In the genomic region with DNA sequence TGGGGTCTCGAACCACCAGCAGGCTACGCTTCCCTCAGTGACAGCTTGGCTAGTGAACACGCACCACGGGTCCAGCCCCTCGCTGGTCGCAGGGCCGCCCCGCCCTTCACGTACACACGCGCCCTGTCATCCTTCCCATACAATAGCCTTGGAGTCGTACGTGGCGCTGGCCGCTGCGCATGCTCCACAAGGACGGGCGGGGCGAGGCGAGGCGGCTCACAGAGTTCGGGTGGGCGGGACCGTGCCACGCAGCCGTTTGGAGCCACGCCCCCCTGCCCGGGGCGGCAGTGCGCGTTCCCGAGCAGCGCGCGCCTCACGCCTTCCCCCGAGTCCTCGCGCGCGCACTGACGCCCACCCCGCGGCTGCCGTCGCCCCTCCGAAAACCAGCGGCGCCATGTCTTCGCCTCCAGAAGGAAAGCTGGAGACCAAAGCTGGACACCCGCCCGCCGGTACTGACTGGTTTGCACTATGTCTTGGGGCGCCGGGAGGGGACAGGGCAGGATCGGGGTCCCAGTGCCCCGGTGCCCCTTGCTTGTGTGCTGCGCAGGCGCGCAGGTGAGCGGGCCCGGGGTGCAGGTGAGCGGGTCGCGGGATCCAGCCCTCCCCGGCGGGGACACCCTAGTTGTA, we compare ENCODE assay signal across 8 mouse cellular contexts. TPM values are rescaled to one million over a fixed set of nuclear protein-coding genes. Genes with fewer than 3 reads are reported as not detected.
DNase-seq lines count a peak whose midpoint lies in the region; ATAC-seq lines count a peak whose summit lies in the region.

Dap (plus strand) TSS at position 180 of the 627 bp plus-strand sequence.

- H3K27me3 ChIP-seq in hindbrain, embryonic 15.5 days: no peaks in the 10 kb centered on the region

- H3K4me1 ChIP-seq in hindbrain, embryonic 15.5 days (replicated peaks): peaks cover 14% of the 10 kb centered on the region

- ATAC-seq in hindbrain, embryonic 15.5 days (ENCODE audit: low FRiP score, low read depth): peak; percentile 99

- DNase-seq in T-cell, adult 2 months (ENCODE audit: low spot score): peak; percentile 92
- peak; percentile 94 to 97 for DNase-seq in cerebellum, postnatal 36 days
- DNase-seq in frontal cortex, postnatal 36 days (ENCODE audit: low spot score in 2 of 2): peak; percentile 97 to 98
- DNase-seq in left cerebral cortex, adult 11 months (ENCODE audit: low spot score): peak; percentile 94
- DNase-seq in lung, postnatal 4 days: peak; percentile 98
- peak; percentile 91 for DNase-seq in retina, postnatal 7 days (ENCODE audit: low read depth, low spot score)
- peak; percentile 96 for DNase-seq in urinary bladder, adult 2 months (ENCODE audit: low spot score)

- no peaks in the 10 kb centered on the region for H3K36me3 ChIP-seq in hindbrain, embryonic 15.5 days

- peak within 1 kb of the TSS; percentile 72 for H3K9ac ChIP-seq in hindbrain, embryonic 15.5 days

- H3K9me3 ChIP-seq in hindbrain, embryonic 15.5 days: no peaks in the 10 kb centered on the region

- peak within 1 kb of the TSS; percentile 68 for H3K4me3 ChIP-seq in hindbrain, embryonic 15.5 days

- WGBS in hindbrain, embryonic 15.5 days: under 1% methylated on average over 65 of the region's 67 CpGs

- peak within 1 kb of the TSS; percentile 84 for H3K27ac ChIP-seq in hindbrain, embryonic 15.5 days (replicated peaks)

- peak within 1 kb of the TSS; percentile 69 for H3K4me2 ChIP-seq in hindbrain, embryonic 15.5 days

RNA-seq across cellular contexts. Expression of gene Dap, which starts in this region (rescaled TPM):
- 26.7 and 30.4 TPM in 2 replicates for polyA plus RNA-seq in hindbrain, embryonic 15.5 days (2015; fragmentation: Nextera tagmentation; extraction: Ambion mirVana)
- 210 and 243 TPM in 2 replicates for polyA plus RNA-seq in urinary bladder, adult 2 months (2012; rRNA removed)

Comparison
In these comparisons a context has a peak if more than half of its experiments do, and no peak if none do; other contexts are left out.
1. Peak in every context shown above with its lines: DNase-seq, ATAC-seq, H3K4me3 ChIP-seq and H3K27ac ChIP-seq.